Mouse (Mus musculus) layer of hippocampus, adult 9-11 months (tissue): ENCODE results near the gene Anapc13.

ENCODE experiments used
- DNase-seq: peaks from one replicate; pipeline ENCODE4 v3.0.0; 2022

Gene Anapc13

GRCm38 (mm10) chr9:102625983-102626838 is at the start of gene Anapc13, which contains the start of gene Cep63:
Gene Anapc13 (plus strand): TSS chr9:102626296.
Gene Cep63 (minus strand): TSS chr9:102626534.
- DNase-seq, result peak; percentile 97

- no peak for DNase-seq
Measured at GRCm38 (mm10) chr9:102577480-102577879, 48.6 kb upstream of the Anapc13 start.

GRCm38 (mm10) chr9:102581921-102582469 is 44.1 kb upstream of the Anapc13 start:
- DNase-seq, result no peak

GRCm38 (mm10) chr9:102587347-102587746 is 38.7 kb upstream of the Anapc13 start:
- no peak for DNase-seq

- DNase-seq, result no peak
Measured at GRCm38 (mm10) chr9:102594667-102595393, 31.3 kb upstream of the Anapc13 start.

GRCm38 (mm10) chr9:102595662-102596436 is 30.2 kb upstream of the Anapc13 start:
- no peak for DNase-seq

- DNase-seq, result no peak
Measured at GRCm38 (mm10) chr9:102601187-102601586, 24.9 kb upstream of the Anapc13 start.

- no peak for DNase-seq
Measured at GRCm38 (mm10) chr9:102601666-102602065, 24.4 kb upstream of the Anapc13 start.

- no peak for DNase-seq
Measured at GRCm38 (mm10) chr9:102605162-102605561, 20.9 kb upstream of the Anapc13 start.

GRCm38 (mm10) chr9:102607471-102607870 is 18.6 kb upstream of the Anapc13 start:
- no peak for DNase-seq

GRCm38 (mm10) chr9:102609221-102609620 is 16.9 kb upstream of the Anapc13 start:
- no peak for DNase-seq

GRCm38 (mm10) chr9:102615071-102615470 is 11.0 kb upstream of the Anapc13 start:
- no peak for DNase-seq

- peak; percentile 54 for DNase-seq
Measured at GRCm38 (mm10) chr9:102616267-102616666, 9.8 kb upstream of the Anapc13 start.

GRCm38 (mm10) chr9:102621385-102621784 is 4.7 kb upstream of the Anapc13 start:
- DNase-seq, result no peak

GRCm38 (mm10) chr9:102622192-102622857 is 3.8 kb upstream of the Anapc13 start:
- peak; percentile 34 for DNase-seq

GRCm38 (mm10) chr9:102622876-102623275 is 3.2 kb upstream of the Anapc13 start:
- no peak for DNase-seq

GRCm38 (mm10) chr9:102623581-102623980 is 2.5 kb upstream of the Anapc13 start:
- no peak for DNase-seq

GRCm38 (mm10) chr9:102625401-102625982 is 604 bp upstream of the Anapc13 start:
- DNase-seq, result no peak

GRCm38 (mm10) chr9:102626839-102627225 is 736 bp downstream of the Anapc13 start:
- DNase-seq, result no peak

GRCm38 (mm10) chr9:102627442-102627841 is 1.3 kb downstream of the Anapc13 start:
- DNase-seq, result no peak

GRCm38 (mm10) chr9:102629052-102629451 is 3.0 kb downstream of the Anapc13 start:
- DNase-seq, result no peak
